Mouse (Mus musculus): ENCODE results near the gene Nupr1.

Gene Nupr1

GRCm38 (mm10) chr7:126586839-126587238 lies 43.8 kb downstream of the Nupr1 start:
- ChIA-PET POLR2A (interaction anchor here in 3 of 4 experiments (0.5 to 3.6 kb wide), 19 partner anchors 8 to 159 kb away, joined by 3 to 20 read pairs (median 8); partner anchors contain the start of genes Eif3c (in 1 of the 3) and Sh2b1 (in 1 of the 3)), CTCF (interaction anchor here (0.5 to 3.5 kb wide), 23 partner anchors 8 to 363 kb away, joined by 3 to 45 read pairs (median 7); partner anchors contain the start of genes Bola2 (in 2 of the 4), Eif3c (in 2 of the 4) and Sez6l2 (in 1 of the 4))

- ChIA-PET CTCF (interaction anchor here in 1 of 4 experiments (1.1 kb wide), 1 partner anchor 9 kb away, joined by 3 read pairs; no protein-coding TSS in a partner anchor), POLR2A (interaction anchor here in 3 of 4 experiments (0.6 to 5.5 kb wide), 16 partner anchors 9 to 611 kb away, joined by 3 to 50 read pairs (median 10); partner anchors contain the start of genes Eif3c (in 2 of the 3), Sgf29 (in 2 of the 3), Bola2 (in 1 of the 3) and Il27 (in 1 of the 3))
These were observed 44.9 kb downstream of the Nupr1 start, which contains the start of gene Cln3 for GRCm38 (mm10) chr7:126585717-126586116. TSS of gene Cln3 (minus strand) at chr7:126585817.

- POLR2A ChIA-PET: interaction anchor here in 3 of 4 experiments (0.7 to 5.5 kb wide), 44 partner anchors 10 to 612 kb away, joined by 3 to 50 read pairs (median 6); partner anchors contain the start of genes Eif3c (in 2 of the 3), Sgf29 (in 2 of the 3), Sh2b1 (in 2 of the 3) and Bola2 (in 1 of the 3)
- CTCF ChIA-PET: interaction anchor here in 3 of 4 experiments (0.5 to 0.6 kb wide), 3 partner anchors 20 to 636 kb away, joined by 3 to 4 read pairs (median 3); no protein-coding TSS in a partner anchor
These were observed 46.1 kb downstream of the Nupr1 start, which contains the start of gene Apobr for GRCm38 (mm10) chr7:126584506-126584977. TSS of gene Apobr (plus strand) at chr7:126584942.

GRCm38 (mm10) chr7:126583761-126584160 lies 46.9 kb downstream of the Nupr1 start:
- CTCF ChIA-PET: interaction anchor here (0.5 to 1.4 kb wide), 9 partner anchors 12 to 110 kb away, joined by 3 to 6 read pairs (median 3); partner anchors contain the start of gene Sgf29 (in 1 of the 4)
- POLR2A ChIA-PET: interaction anchor here in 3 of 4 experiments (0.5 to 5.5 kb wide), 70 partner anchors 10 to 592 kb away, joined by 3 to 50 read pairs (median 5); partner anchors contain the start of genes Eif3c (in 3 of the 3), Sgf29 (in 3 of the 3), Sh2b1 (in 3 of the 3) and Bola2 (in 1 of the 3)

- POLR2A ChIA-PET: interaction anchor here (0.5 to 5.5 kb wide), 85 partner anchors 9 to 592 kb away, joined by 3 to 50 read pairs (median 5); partner anchors contain the start of genes Eif3c (in 4 of the 4), Sgf29 (in 3 of the 4), Sh2b1 (in 3 of the 4) and Bola2 (in 1 of the 4)
- CTCF ChIA-PET: interaction anchor here (0.5 to 1.4 kb wide), 10 partner anchors 13 to 121 kb away, joined by 3 to 6 read pairs (median 3); partner anchors contain the start of gene Sgf29 (in 1 of the 4)
These were observed 47.4 kb downstream of the Nupr1 start for GRCm38 (mm10) chr7:126583251-126583709.

- ChIA-PET POLR2A (interaction anchor here (0.5 to 5.5 kb wide), 76 partner anchors 9 to 434 kb away, joined by 3 to 50 read pairs (median 5); partner anchors contain the start of genes Eif3c (in 4 of the 4), Sgf29 (in 3 of the 4), Sh2b1 (in 3 of the 4) and Pagr1a (in 1 of the 4)), CTCF (interaction anchor here in 3 of 4 experiments (0.6 to 1.4 kb wide), 6 partner anchors 41 to 122 kb away, joined by 3 to 4 read pairs (median 3); partner anchors contain the start of gene Sgf29 (in 1 of the 3))
These were observed 47.9 kb downstream of the Nupr1 start for GRCm38 (mm10) chr7:126582759-126583158.

GRCm38 (mm10) chr7:126581661-126582060 lies 49.0 kb downstream of the Nupr1 start:
- CTCF ChIA-PET: interaction anchor here in 1 of 4 experiments (0.7 kb wide), 1 partner anchor 73 kb away, joined by 3 read pairs; no protein-coding TSS in a partner anchor
- POLR2A ChIA-PET: interaction anchor here in 2 of 4 experiments (1.0 to 5.5 kb wide), 7 partner anchors 16 to 113 kb away, joined by 3 to 42 read pairs (median 3); partner anchors contain the start of genes Eif3c (in 2 of the 2) and Sh2b1 (in 1 of the 2)

- ChIA-PET POLR2A (interaction anchor here in 3 of 4 experiments (0.5 to 5.5 kb wide), 20 partner anchors 8 to 1972 kb away, joined by 3 to 55 read pairs (median 4); partner anchors contain the start of genes Eif3c (in 2 of the 3), Sh2b1 (in 2 of the 3) and Sgf29 (in 1 of the 3)), CTCF (interaction anchor here (0.6 to 5.3 kb wide), 36 partner anchors 8 to 1755 kb away, joined by 3 to 45 read pairs (median 3); partner anchors contain the start of gene Eif3c (in 1 of the 4))
These were observed 51.5 kb downstream of the Nupr1 start for GRCm38 (mm10) chr7:126579172-126579571.

GRCm38 (mm10) chr7:126576946-126577345 lies 53.7 kb downstream of the Nupr1 start:
- CTCF ChIA-PET: interaction anchor here (0.5 to 5.3 kb wide), 38 partner anchors 8 to 739 kb away, joined by 3 to 45 read pairs (median 4); partner anchors contain the start of genes Cln3 (in 1 of the 4), Eif3c (in 1 of the 4), Sgf29 (in 1 of the 4) and Sh2b1 (in 1 of the 4)
- POLR2A ChIA-PET: interaction anchor here in 3 of 4 experiments (0.7 to 5.5 kb wide), 15 partner anchors 9 to 252 kb away, joined by 3 to 55 read pairs (median 4); partner anchors contain the start of gene Eif3c (in 2 of the 3)
